Mouse (Mus musculus) intestine, embryonic 14.5 days (tissue): ENCODE measurements around the gene Cars. TPM values are rescaled to one million over a fixed set of nuclear protein-coding genes. Genes with fewer than 3 reads are reported as not detected.

ENCODE experiments used
- ATAC-seq: fragments of 200-750 bp; cut with Nextera tagmentation; replicated peaks from 2 replicates; pipeline ENCODE4 v1.8.0; 2017; ENCODE audit warnings: low read depth, moderate number of reproducible peaks, moderate TSS enrichment, moderate library complexity; ENCODE audit not compliant: low FRiP score, low TSS enrichment
- DNase-seq: peaks from one replicate; pipeline ENCODE4 v3.0.0-alpha.2; 2018; ENCODE audit warnings: low spot score
- H3K27ac ChIP-seq: fragments of 300-500 bp; sonication (generic); 2 replicates; pipeline ENCODE4 v1.5.1; 2014; ENCODE audit warnings: low read depth, mild to moderate bottlenecking, control low read depth
- H3K27me3 ChIP-seq: fragments of 300-500 bp; sonication (generic); replicated peaks from 2 replicates; pipeline ENCODE4 v1.6.1; 2014; ENCODE audit warnings: low read length, control low read depth; ENCODE audit not compliant: control insufficient read depth, insufficient read depth
- H3K36me3 ChIP-seq: fragments of 300-500 bp; sonication (generic); 2 replicates; pipeline ENCODE4 v1.6.1; 2014; ENCODE audit warnings: low read length, control low read depth; ENCODE audit not compliant: control insufficient read depth, insufficient read depth
- H3K4me1 ChIP-seq: fragments of 300-500 bp; sonication (generic); replicated peaks from 2 replicates; pipeline ENCODE4 v1.6.1; 2014; ENCODE audit warnings: low read length, control low read depth, mixed read lengths; ENCODE audit not compliant: control insufficient read depth, insufficient read depth
- H3K4me2 ChIP-seq: fragments of 300-500 bp; sonication (generic); 2 replicates; pipeline ENCODE4 v1.6.1; 2014; ENCODE audit warnings: low read length
- H3K4me3 ChIP-seq: fragments of 300-500 bp; sonication (generic); 2 replicates; pipeline ENCODE4 v1.5.1; 2014; ENCODE audit warnings: low read depth, low read length, control low read depth, mixed read lengths
- H3K9ac ChIP-seq: fragments of 300-500 bp; sonication (generic); 2 replicates; pipeline ENCODE4 v1.6.1; 2014; ENCODE audit warnings: mild to moderate bottlenecking, low read length
- H3K9me3 ChIP-seq: fragments of 300-500 bp; sonication (generic); 2 replicates; pipeline ENCODE4 v1.6.1; 2016; ENCODE audit warnings: low read length, control low read depth; ENCODE audit not compliant: control insufficient read depth
- WGBS: fragments of 180-500 bp; shearing (Covaris S2); extraction: QIAGEN DNeasy Blood & Tissue Kit; methylation state at CpG from one replicate; pipeline ENCODE4 v1.1.7; 2014; 5-methylcytosine and 5-hydroxymethylcytosine counted together
- polyA plus RNA-seq: library from polyadenylated mRNA; unstranded; fragments of >200 nt; fragmentation: Nextera tagmentation; extraction: Ambion mirVana; gene quantifications from 2 replicates; pipeline ENCODE4 v1.2.1, GENCODE M21; 2014

Gene Cars
- polyA plus RNA-seq, 1 experiment from 2014 or later, result 56.5 TPM

- no peaks in the 10 kb centered on the region for H3K9me3 ChIP-seq
- DNase-seq, result no peak
- H3K27me3 ChIP-seq, result no peaks in the 10 kb centered on the region
- H3K4me2 ChIP-seq, result no peak overlapping the region
- H3K4me1 ChIP-seq, result no peaks in the 10 kb centered on the region
- no peak for ATAC-seq
- peaks cover 92% of the 10 kb centered on the region for H3K36me3 ChIP-seq
- H3K27ac ChIP-seq, result no peak overlapping the region
- no peak overlapping the region for H3K9ac ChIP-seq
- 94% methylated on average over 6 of the region's 6 CpGs for WGBS
- H3K4me3 ChIP-seq, result no peak overlapping the region
Observed at GRCm38 (mm10) chr7:143565015-143565647, 34.8 kb downstream of the Cars start.

GRCm38 (mm10) chr7:143563787-143564186, 36.1 kb downstream of the Cars start:
- peaks cover 92% of the 10 kb centered on the region for H3K36me3 ChIP-seq

GRCm38 (mm10) chr7:143557616-143558015, 42.3 kb downstream of the Cars start:
- no peak overlapping the region for H3K4me2 ChIP-seq
- H3K36me3 ChIP-seq, result peaks cover 77% of the 10 kb centered on the region
- DNase-seq, result no peak
- no peak overlapping the region for H3K9ac ChIP-seq
- no peaks in the 10 kb centered on the region for H3K27me3 ChIP-seq
- no peak overlapping the region for H3K27ac ChIP-seq
- H3K9me3 ChIP-seq, result no peaks in the 10 kb centered on the region
- 96% methylated on average over 7 of the region's 7 CpGs for WGBS
- H3K4me1 ChIP-seq, result no peaks in the 10 kb centered on the region
- no peak for ATAC-seq
- no peak overlapping the region for H3K4me3 ChIP-seq

More at GRCm38 (mm10) chr7:143563787-143564186, 36.1 kb downstream of the Cars start:
- DNase-seq (no peak), ATAC-seq (no peak)
- no peak overlapping the region for H3K9ac ChIP-seq
- H3K4me2 ChIP-seq, result no peak overlapping the region
- no peak overlapping the region for H3K4me3 ChIP-seq
- no peaks in the 10 kb centered on the region for H3K9me3 ChIP-seq
- H3K27me3 ChIP-seq, result no peaks in the 10 kb centered on the region
- no peaks in the 10 kb centered on the region for H3K4me1 ChIP-seq
- H3K27ac ChIP-seq, result no peak overlapping the region
- WGBS, result 88% methylated on average over 5 of the region's 5 CpGs

- Histone ChIP-seq H3K9ac (no peak overlapping the region), H3K36me3 (peaks cover 72% of the 10 kb centered on the region), H3K4me1 (no peaks in the 10 kb centered on the region), H3K4me2 (no peak overlapping the region), H3K27ac (no peak overlapping the region), H3K4me3 (no peak overlapping the region), H3K9me3 (no peaks in the 10 kb centered on the region), H3K27me3 (no peaks in the 10 kb centered on the region)
- ATAC-seq (no peak), DNase-seq (no peak)
- 84% methylated on average over 8 of the region's 8 CpGs for WGBS
Observed at GRCm38 (mm10) chr7:143556964-143557610, 42.8 kb downstream of the Cars start.

- WGBS, result 26% methylated on average over 2 of the region's 2 CpGs
- peak; percentile 28 for ATAC-seq
- Histone ChIP-seq H3K4me2 (peak overlapping the region; percentile 80), H3K9me3 (no peaks in the 10 kb centered on the region), H3K9ac (peak overlapping the region; percentile 68), H3K27me3 (no peaks in the 10 kb centered on the region), H3K4me1 (peaks cover 25% of the 10 kb centered on the region), H3K4me3 (peak overlapping the region; percentile 95), H3K36me3 (0 out of 2 replicates have a peak, but pooled peaks cover 6% of the 10 kb centered on the region), H3K27ac (peak overlapping the region; percentile 90; the same call in 1 of the 2 replicates)
- no peak for DNase-seq
Observed at GRCm38 (mm10) chr7:143549588-143550220, 50.2 kb downstream of the Cars start.

- H3K27ac ChIP-seq, result peak within 1 kb of the TSS; percentile 90
- peak within 1 kb of the TSS; percentile 84 for H3K4me2 ChIP-seq
- peak within 1 kb of the TSS; percentile 93 for H3K9ac ChIP-seq
- H3K4me3 ChIP-seq, result peak within 1 kb of the TSS; percentile 95
- H3K36me3 ChIP-seq, result 0 out of 2 replicates have a peak, but pooled peaks cover 5% of the 10 kb centered on the region
- H3K27me3 ChIP-seq, result no peaks in the 10 kb centered on the region
- ATAC-seq, result peak; percentile 98
- H3K4me1 ChIP-seq, result peaks cover 25% of the 10 kb centered on the region
- DNase-seq, result peak; percentile 100
- no peaks in the 10 kb centered on the region for H3K9me3 ChIP-seq
- 0% methylated on average over 41 of the region's 43 CpGs for WGBS
Observed at GRCm38 (mm10) chr7:143548976-143549457, 50.9 kb downstream of the Cars start, which contains the start of gene Nap1l4. Gene Nap1l4 (minus strand): TSS chr7:143549106.

- Histone ChIP-seq H3K4me1 (peaks cover 25% of the 10 kb centered on the region), H3K4me3 (peak overlapping the region; percentile 95), H3K9me3 (no peaks in the 10 kb centered on the region), H3K27ac (peak overlapping the region; percentile 90), H3K36me3 (0 out of 2 replicates have a peak, but pooled peaks cover 5% of the 10 kb centered on the region), H3K27me3 (no peaks in the 10 kb centered on the region), H3K4me2 (peak overlapping the region; percentile 84), H3K9ac (peak overlapping the region; percentile 93)
- DNase-seq, result no peak
- WGBS, result under 1% methylated on average over 59 of the region's 63 CpGs
- peak; percentile 78 for ATAC-seq
Observed at GRCm38 (mm10) chr7:143548231-143548961, 51.5 kb downstream of the Cars start.

- no peaks in the 10 kb centered on the region for H3K27me3 ChIP-seq
- 0 out of 2 replicates have a peak, but pooled peaks cover 5% of the 10 kb centered on the region for H3K36me3 ChIP-seq
- no peak overlapping the region for H3K27ac ChIP-seq
- peaks cover 25% of the 10 kb centered on the region for H3K4me1 ChIP-seq
- ATAC-seq (no peak), DNase-seq (no peak)
- H3K4me3 ChIP-seq, result no peak overlapping the region; the same call in 1 of the 2 replicates
- H3K9me3 ChIP-seq, result no peaks in the 10 kb centered on the region
- peak overlapping the region; percentile 28 for H3K4me2 ChIP-seq
- WGBS, result 50% methylated on average over 2 of the region's 2 CpGs
- H3K9ac ChIP-seq, result no peak overlapping the region
Observed at GRCm38 (mm10) chr7:143546554-143546953, 53.3 kb downstream of the Cars start.
